Mouse (Mus musculus) forelimb bud, embryonic 11.5 days (tissue): ENCODE measurements around the gene Nlk.

Experiments
- DNase-seq: peaks from one replicate; pipeline ENCODE4 v3.0.0-alpha.2; 2012; ENCODE audit warnings: low read depth, low spot score

The Nlk gene

GRCm38 (mm10) chr11:78696777-78697752 is at the start of gene Nlk:
TSS of gene Nlk (minus strand) at chr11:78697373.
- peak; percentile 99 for DNase-seq

GRCm38 (mm10) chr11:78746264-78746663 is 49.1 kb upstream of the Nlk start:
- DNase-seq: no peak

GRCm38 (mm10) chr11:78745475-78745874 is 48.3 kb upstream of the Nlk start:
- no peak for DNase-seq

- DNase-seq: no peak
Measured at GRCm38 (mm10) chr11:78742461-78742860, 45.3 kb upstream of the Nlk start.

- DNase-seq: no peak
Measured at GRCm38 (mm10) chr11:78741958-78742357, 44.8 kb upstream of the Nlk start.

GRCm38 (mm10) chr11:78739361-78739760 is 42.2 kb upstream of the Nlk start:
- DNase-seq: no peak

GRCm38 (mm10) chr11:78736877-78737408 is 39.8 kb upstream of the Nlk start:
- no peak for DNase-seq

GRCm38 (mm10) chr11:78735168-78735567 is 38.0 kb upstream of the Nlk start:
- DNase-seq: no peak

- DNase-seq: no peak
Measured at GRCm38 (mm10) chr11:78732619-78733018, 35.4 kb upstream of the Nlk start.

GRCm38 (mm10) chr11:78730902-78731301 is 33.7 kb upstream of the Nlk start:
- DNase-seq: peak; percentile 40

- no peak for DNase-seq
Measured at GRCm38 (mm10) chr11:78728041-78728440, 30.9 kb upstream of the Nlk start.

GRCm38 (mm10) chr11:78726366-78726765 is 29.2 kb upstream of the Nlk start:
- no peak for DNase-seq

GRCm38 (mm10) chr11:78724792-78725191 is 27.6 kb upstream of the Nlk start:
- DNase-seq: no peak

GRCm38 (mm10) chr11:78721419-78721818 is 24.2 kb upstream of the Nlk start:
- no peak for DNase-seq

GRCm38 (mm10) chr11:78717655-78718054 is 20.5 kb upstream of the Nlk start:
- DNase-seq: no peak

GRCm38 (mm10) chr11:78708642-78709041 is 11.5 kb upstream of the Nlk start:
- DNase-seq: no peak

GRCm38 (mm10) chr11:78706026-78706425 is 8.9 kb upstream of the Nlk start:
- no peak for DNase-seq

- DNase-seq: no peak
Measured at GRCm38 (mm10) chr11:78703085-78703484, 5.9 kb upstream of the Nlk start.

- no peak for DNase-seq
Measured at GRCm38 (mm10) chr11:78702319-78702718, 5.1 kb upstream of the Nlk start.

- peak; percentile 92 for DNase-seq
Measured at GRCm38 (mm10) chr11:78697753-78698171, 589 bp upstream of the Nlk start.

GRCm38 (mm10) chr11:78694249-78694648 is 2.9 kb downstream of the Nlk start:
- no peak for DNase-seq

- DNase-seq: no peak
Measured at GRCm38 (mm10) chr11:78693307-78693706, 3.9 kb downstream of the Nlk start.

GRCm38 (mm10) chr11:78691201-78691600 is 6.0 kb downstream of the Nlk start:
- DNase-seq: no peak
